Mouse (Mus musculus): ENCODE measurements around the gene Psg22.
"Not testable (repeated sequence)": the region's sequence is repeated elsewhere in the genome, so short reads cannot be mapped to it uniquely, and the experiment has no call there.

Psg22 gene

DNA sequence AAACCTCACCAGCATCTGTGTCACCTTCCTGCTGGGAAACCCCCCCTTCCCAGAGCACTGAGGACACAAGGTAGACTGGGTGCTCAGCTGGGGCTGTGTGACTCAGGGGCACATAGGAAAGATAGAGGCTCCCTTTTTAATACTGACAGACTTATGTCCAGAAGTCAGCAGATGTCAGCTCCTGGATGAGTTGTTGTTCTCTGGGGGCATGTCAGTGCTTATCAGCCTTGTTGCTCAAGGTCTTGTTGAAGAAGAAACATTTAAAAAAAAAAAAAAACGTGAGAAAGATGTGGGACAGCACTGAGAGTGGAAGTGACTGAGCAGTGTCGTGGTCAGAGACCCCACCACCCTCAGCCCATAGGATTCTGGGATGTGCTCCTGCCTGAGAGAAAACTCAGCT lies at the start of gene Psg22:
Gene Psg22, plus strand, starts transcription at position 301 of the 400 bp plus-strand sequence.
- DNase-seq (ENCODE audit: low spot score in 2 of 2), result no peak

DNA sequence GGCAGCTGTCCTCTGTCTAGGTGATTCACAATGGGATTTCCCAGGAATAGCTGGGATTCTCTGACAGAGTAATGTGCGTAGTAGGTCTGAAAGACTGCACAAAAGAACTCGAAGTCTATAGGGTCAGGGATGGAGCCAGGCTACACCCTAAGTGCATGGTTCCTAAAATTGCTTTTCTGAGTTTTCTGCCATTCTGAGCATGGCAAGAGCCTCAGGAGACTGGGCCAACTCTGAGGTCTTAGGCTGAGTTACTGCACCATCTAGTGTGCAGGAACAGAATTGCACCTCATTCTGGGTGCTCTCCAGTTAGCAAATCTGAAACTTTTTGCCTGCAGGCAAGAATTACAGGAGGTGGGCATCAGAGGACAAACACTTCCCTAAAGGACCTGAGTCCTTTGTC lies 38.1 kb upstream of the Psg22 start:
- DNase-seq (ENCODE audit: low spot score in 2 of 2), result no peak

DNA sequence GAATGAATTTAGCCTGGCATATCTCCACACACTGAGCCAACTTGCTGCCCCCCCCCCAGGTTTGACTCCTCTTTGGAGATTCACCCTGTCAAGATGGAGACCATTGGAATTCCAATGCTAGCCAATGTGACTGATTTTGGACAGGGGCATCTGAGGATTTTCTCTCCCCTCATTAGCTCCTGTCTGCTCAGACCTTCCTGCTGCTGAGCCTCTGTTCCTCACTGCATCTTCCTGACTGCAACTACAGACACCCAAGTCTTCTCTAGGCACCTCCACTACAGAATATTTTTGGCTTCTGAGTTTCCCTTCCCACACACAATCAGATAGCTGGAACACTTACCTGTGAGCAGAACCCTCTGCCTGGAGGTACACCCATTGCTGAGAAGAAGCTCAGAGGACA lies 32.3 kb upstream of the Psg22 start:
- DNase-seq (ENCODE audit: low spot score in 2 of 2), result no peak

- DNase-seq (ENCODE audit: low spot score in 2 of 2), result no peak
Measured at GRCm38 (mm10) chr7:18686085-18686484, 31.8 kb upstream of the Psg22 start, which contains the start of gene Psg20. Gene Psg20, minus strand, starts transcription at chr7:18686185.

DNA sequence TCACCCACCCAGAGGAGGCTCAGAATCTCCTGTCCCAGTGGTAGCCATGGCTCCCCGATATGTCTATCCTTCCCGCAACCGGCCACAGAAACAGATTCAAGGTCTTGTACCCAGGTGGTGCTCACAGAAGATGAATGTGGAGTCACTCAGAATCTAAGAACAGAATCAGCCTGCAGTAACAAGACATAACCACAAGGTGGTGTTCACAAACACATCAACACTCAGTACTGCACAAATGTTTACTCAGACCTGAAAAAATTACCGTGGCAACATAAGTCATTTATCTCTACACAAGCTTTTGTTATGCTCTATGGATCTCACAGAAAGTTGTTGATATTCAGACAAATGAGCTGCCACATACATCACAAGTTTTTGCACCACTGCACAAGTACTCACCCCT lies 7.6 kb upstream of the Psg22 start:
- peak in 1 of 2 experiments; percentile 41 for DNase-seq (ENCODE audit: low spot score in 2 of 2)

GRCm38 (mm10) chr7:18710846-18711245 lies 7.0 kb upstream of the Psg22 start:
- DNase-seq (ENCODE audit: low spot score in 2 of 2), result no peak

- peak in 1 of 2 experiments; percentile 46 for DNase-seq (ENCODE audit: low spot score in 2 of 2)
Measured at GRCm38 (mm10) chr7:18715546-18715945, 2.3 kb upstream of the Psg22 start.

DNA sequence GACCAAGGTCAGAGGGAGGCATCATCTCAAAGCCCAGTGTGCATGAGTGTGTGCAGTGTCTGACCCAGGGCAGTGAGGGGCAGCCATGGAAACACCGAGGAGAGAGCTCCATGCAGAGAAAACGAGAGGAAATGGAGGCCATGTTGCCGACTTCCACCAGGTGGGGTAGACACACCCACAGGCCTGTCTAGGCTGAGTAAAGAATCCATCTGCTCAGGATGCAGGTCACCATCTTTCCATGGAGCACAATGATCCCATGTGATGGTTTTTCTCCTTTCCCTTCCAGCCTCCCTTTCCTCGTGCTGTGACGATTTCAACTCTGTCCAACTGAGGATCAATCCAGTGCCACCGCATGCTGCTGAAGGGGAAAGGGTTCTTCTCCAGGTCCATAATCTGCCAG lies 6.1 kb downstream of the Psg22 start:
- DNase-seq (ENCODE audit: low spot score in 2 of 2), result no peak

DNA sequence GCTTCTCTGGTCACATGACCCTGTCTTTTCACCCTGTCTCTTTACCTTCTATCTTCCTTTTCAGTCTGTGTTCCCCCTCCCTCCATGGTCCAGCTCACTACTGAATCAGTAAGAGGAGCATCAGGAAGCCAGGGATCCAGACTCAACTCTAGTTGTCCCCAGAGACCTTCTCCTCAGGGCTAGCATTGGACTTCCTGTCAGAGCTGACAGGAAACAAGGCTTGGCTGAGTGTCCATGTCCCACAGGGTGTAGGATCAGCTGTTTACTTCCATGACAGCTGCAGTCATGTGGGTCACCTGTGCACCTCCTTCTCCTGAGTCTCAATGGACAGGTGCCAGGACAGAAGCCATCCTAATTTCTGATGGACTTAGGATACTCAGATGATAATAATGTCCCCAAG lies 8.0 kb downstream of the Psg22 start:
- DNase-seq (ENCODE audit: low spot score in 2 of 2), result not testable (repeated sequence)

- no peak for DNase-seq (ENCODE audit: low spot score in 2 of 2)
Measured at GRCm38 (mm10) chr7:18728391-18728790, 10.5 kb downstream of the Psg22 start.

DNA sequence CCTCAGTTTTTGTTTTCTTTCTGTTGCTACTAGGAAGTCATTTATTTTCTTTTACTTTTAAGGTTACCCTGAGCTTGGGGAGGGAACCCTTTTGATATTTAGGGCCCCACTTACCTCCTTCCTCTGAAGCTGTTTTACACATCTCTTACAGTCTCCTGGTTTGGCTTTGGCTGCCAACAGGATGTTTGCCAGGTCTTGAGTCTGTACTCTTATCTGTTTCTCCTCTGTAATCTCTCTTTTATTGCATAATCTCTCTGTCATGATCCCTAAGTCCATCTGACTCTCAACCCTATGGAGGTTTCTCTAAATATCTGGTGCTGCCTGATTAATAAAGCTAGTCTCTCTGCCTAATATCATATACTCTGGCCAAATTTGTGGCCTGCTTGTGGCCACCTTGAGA lies 15.2 kb downstream of the Psg22 start:
- DNase-seq (ENCODE audit: low spot score in 2 of 2), result no peak

GRCm38 (mm10) chr7:18734451-18734850 lies 16.6 kb downstream of the Psg22 start:
- DNase-seq (ENCODE audit: low spot score in 2 of 2), result peak in 1 of 2 experiments; percentile 16

- DNase-seq (ENCODE audit: low spot score in 2 of 2), result no peak
Measured at GRCm38 (mm10) chr7:18746189-18746860, 28.4 kb downstream of the Psg22 start.

- not testable (repeated sequence) for DNase-seq (ENCODE audit: low spot score in 2 of 2)
Measured at GRCm38 (mm10) chr7:18747420-18747819, 29.5 kb downstream of the Psg22 start.

DNA sequence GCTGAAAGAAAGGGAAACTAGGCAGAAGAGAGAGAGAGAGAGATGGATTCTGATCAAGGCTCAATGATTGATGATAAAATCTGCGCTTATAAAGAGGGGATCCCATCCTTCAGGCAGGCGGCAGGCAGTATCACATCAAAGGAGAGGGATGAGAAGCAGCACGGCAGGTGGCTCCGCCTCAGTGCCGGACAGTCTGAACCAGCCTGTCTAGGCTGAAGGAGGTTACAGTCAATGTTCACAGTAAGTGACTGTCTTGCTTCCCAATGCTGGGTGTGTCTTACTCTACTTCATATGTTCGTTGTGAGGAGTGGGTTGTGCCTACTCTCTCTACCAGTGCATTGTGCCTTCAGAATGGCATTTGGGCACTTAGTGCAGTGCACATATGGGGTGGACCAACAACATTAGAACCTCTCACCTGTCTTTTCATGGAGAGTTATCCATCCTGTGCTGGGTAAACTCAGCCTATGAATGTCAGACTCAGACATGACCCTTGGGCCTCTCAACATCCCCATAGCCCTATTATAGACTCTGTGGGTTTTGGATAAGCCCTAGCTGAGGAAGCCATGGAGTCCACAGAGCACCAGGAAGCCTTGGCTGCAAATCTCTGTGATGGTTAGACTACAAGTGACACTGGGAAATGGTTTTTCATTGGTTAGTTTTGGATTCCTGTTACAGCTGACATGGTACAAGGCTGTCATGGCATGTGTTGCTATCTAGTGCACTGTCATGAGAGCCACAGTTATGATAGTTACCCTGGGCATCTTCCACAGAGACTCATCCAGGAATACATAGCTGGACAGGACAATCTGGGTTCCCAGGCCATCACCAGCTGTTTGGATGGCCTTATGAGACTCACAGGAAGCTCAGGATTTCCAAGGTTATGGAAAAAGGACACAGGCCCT lies 31.4 kb downstream of the Psg22 start:
- DNase-seq (ENCODE audit: low spot score in 2 of 2), result no peak

DNA sequence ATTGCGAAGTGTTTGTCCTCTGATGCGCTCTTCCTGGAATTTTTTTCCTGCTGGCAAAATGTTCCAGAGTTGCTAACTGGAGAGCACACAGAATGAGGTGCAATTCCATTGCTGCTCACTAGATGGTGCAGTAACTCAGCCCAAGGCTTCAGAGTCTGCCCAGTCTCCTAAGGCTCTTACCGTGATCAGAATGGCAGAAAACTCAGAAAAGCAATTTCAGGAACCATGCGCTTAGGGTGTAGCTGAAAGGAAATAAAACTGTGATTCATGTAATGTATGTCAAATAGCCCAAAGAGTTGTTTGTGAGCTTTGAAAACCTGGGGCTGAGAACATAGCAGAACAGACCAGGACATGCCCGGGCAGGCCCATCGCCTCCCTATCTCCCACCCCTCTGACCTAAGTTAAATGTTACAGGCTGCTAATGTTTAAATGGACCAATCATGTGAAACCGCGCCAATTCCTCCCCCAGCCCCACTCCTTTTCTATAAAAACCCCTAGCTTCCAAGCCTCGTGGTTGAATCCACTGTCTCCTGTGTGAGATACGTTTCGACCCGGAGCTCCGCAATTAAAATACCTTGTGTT lies 32.1 kb downstream of the Psg22 start:
- peak in 1 of 2 experiments; percentile 61 for DNase-seq (ENCODE audit: low spot score in 2 of 2)

GRCm38 (mm10) chr7:18760152-18760551 lies 42.3 kb downstream of the Psg22 start:
- not testable (repeated sequence) for DNase-seq (ENCODE audit: low spot score in 2 of 2)

DNA sequence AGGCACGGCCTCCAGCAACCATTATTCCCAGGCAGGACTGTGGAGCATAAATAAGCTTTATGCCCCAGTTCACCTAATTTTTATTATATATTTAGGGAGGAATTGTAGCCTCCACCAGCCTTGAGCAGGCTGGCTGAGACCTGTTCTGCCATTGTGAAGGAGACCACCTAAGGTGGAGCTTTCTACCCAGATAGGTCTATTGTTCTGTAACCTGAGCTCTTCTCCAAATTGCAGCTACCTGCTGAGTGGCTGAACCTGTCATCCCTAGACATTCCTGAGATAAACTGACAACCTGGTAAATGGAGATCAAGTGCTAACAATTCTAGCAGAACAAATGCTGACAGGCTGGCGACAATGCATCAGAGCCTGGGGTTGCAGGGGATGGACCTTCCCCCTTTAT lies 45.0 kb downstream of the Psg22 start:
- DNase-seq (ENCODE audit: low spot score in 2 of 2), result not testable (repeated sequence)
